Mouse (Mus musculus): ENCODE data around the gene Arntl. TPM values are rescaled to one million over a fixed set of nuclear protein-coding genes. Genes with fewer than 3 reads are reported as not detected.

Gene Arntl
- polyA plus RNA-seq, 1 experiment from 2014 or later: 14.6 TPM

DNA sequence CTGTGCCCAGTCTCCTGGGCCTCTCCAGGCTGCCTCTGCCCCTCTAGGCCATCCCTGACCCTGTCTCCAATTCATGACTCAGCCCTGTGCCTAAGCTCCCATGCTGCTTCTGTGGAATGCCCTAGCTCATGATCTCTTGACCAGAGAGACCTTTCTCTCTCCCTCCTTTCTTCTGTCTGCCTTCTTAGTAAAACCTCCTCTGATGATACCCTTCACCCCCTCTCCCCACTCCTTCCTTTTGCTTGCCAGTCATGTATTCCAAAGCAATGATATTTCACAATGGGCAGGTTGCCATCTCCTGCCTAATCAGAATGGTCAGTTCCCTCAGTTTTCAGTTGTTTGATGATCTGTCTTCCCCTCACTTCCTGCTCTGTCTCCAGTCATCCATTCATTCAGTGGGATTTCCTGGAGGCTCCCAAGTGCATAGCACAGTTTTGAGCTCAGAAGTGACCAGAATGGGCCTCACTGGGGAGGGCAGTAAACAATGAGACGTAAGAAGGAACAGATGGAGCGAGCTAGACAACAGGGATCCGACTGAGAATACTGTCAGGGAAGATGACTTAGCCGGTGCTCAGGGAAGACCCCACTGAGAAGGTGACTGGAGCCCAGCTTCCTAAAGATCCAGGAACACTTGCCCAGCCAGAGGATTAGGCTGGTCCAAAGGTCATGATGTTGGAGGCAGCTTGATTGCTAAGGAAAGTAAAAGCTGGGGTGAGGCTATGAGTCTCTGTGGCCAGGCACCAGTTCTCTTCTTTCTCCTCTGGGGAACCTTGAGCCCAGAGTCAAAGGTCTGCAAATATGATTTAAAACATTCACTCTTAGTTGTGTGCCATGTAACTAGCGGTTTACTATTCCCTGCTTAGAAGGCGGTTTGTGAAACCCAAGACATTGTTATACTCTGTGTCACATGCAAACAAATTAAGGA, 7.2 kb downstream of the Arntl start:
- Histone ChIP-seq H3K4me2 (replicated peaks; ENCODE audit: low read depth, low read length) (no peak overlapping the region), H3K36me3 (ENCODE audit: control insufficient read depth, insufficient read depth, low read length) (no peaks in the 10 kb centered on the region), H3K27me3 (ENCODE audit: control insufficient read depth, insufficient read depth, low read length) (peaks cover 6% of the 10 kb centered on the region; the same call in 1 of the 2 replicates), H3K4me3 (ENCODE audit: low read depth, low read length) (no peak overlapping the region), H3K27ac (ENCODE audit: low read length) (no peak overlapping the region), H3K4me1 (ENCODE audit: control insufficient read depth, insufficient read depth, low read length) (0 out of 2 replicates have a peak, but pooled peaks cover 3% of the 10 kb centered on the region), H3K9ac (replicated peaks; ENCODE audit: low read depth, low read length) (no peak overlapping the region), H3K9me3 (ENCODE audit: control insufficient read depth, low read depth, low read length) (no peaks in the 10 kb centered on the region)
- 44% methylated on average over 6 of the region's 6 CpGs for WGBS
- no peak for ATAC-seq (ENCODE audit: insufficient number of reproducible peaks, insufficient read depth, low FRiP score, low read depth)

DNA sequence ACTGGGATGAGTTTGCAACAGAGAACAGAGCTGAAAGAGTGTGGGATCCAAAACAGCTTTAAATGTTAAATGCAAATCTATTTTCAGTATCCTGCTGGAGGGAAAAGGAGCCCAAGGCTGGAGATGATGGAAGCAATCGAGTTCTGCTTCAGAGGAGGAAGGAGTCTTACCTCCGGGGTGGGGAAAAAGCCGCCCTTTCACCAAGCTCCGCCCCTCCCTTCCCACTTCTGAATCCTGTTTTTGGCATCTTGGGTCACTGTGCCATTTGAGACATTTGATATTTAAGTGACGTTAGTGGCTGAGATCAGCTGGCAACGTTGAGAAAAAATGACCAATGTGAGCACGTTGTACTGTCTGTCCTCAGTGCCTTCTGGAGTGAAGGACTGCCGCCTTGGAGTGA, 8.9 kb downstream of the Arntl start:
- H3K27ac ChIP-seq (ENCODE audit: low read length): no peak overlapping the region
- H3K4me1 ChIP-seq (ENCODE audit: control insufficient read depth, insufficient read depth, low read length): 0 out of 2 replicates have a peak, but pooled peaks cover 3% of the 10 kb centered on the region
- no peaks in the 10 kb centered on the region for H3K27me3 ChIP-seq (ENCODE audit: control insufficient read depth, insufficient read depth, low read length)
- H3K9ac ChIP-seq (replicated peaks; ENCODE audit: low read depth, low read length): no peak overlapping the region
- no peaks in the 10 kb centered on the region for H3K9me3 ChIP-seq (ENCODE audit: control insufficient read depth, low read depth, low read length)
- H3K4me2 ChIP-seq (replicated peaks; ENCODE audit: low read depth, low read length): no peak overlapping the region
- WGBS: 52% methylated on average over 8 of the region's 8 CpGs
- ATAC-seq (ENCODE audit: insufficient number of reproducible peaks, insufficient read depth, low FRiP score, low read depth): no peak
- H3K4me3 ChIP-seq (ENCODE audit: low read depth, low read length): no peak overlapping the region
- H3K36me3 ChIP-seq (ENCODE audit: control insufficient read depth, insufficient read depth, low read length): no peaks in the 10 kb centered on the region

DNA sequence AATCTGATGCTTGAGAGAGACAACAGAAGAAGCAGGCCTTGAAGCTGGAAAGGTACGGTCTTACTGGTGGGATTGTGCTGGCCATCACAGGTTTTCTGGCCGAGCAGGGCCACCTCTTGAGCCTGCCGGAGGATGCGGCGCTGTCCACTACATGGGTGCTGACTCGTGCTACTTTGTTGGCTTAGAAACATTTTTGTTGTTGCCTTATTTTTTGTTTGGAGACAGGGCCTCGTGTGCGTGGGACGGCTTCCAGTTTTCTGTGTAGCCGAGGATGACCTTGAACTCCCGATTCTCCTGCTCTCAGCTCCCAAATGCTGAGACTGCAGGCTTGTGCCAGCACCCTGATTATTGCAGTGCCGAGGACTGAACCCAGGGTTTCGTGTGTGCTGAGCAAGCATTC, 12.2 kb downstream of the Arntl start:
- H3K4me1 ChIP-seq (ENCODE audit: control insufficient read depth, insufficient read depth, low read length): 0 out of 2 replicates have a peak, but pooled peaks cover 3% of the 10 kb centered on the region
- no peak overlapping the region for H3K4me2 ChIP-seq (replicated peaks; ENCODE audit: low read depth, low read length)
- H3K36me3 ChIP-seq (ENCODE audit: control insufficient read depth, insufficient read depth, low read length): no peaks in the 10 kb centered on the region
- H3K9ac ChIP-seq (replicated peaks; ENCODE audit: low read depth, low read length): no peak overlapping the region
- H3K27me3 ChIP-seq (ENCODE audit: control insufficient read depth, insufficient read depth, low read length): no peaks in the 10 kb centered on the region
- no peak overlapping the region for H3K27ac ChIP-seq (ENCODE audit: low read length)
- H3K9me3 ChIP-seq (ENCODE audit: control insufficient read depth, low read depth, low read length): no peaks in the 10 kb centered on the region
- 63% methylated on average over 13 of the region's 13 CpGs for WGBS
- ATAC-seq (ENCODE audit: insufficient number of reproducible peaks, insufficient read depth, low FRiP score, low read depth): no peak
- no peak overlapping the region for H3K4me3 ChIP-seq (ENCODE audit: low read depth, low read length)

DNA sequence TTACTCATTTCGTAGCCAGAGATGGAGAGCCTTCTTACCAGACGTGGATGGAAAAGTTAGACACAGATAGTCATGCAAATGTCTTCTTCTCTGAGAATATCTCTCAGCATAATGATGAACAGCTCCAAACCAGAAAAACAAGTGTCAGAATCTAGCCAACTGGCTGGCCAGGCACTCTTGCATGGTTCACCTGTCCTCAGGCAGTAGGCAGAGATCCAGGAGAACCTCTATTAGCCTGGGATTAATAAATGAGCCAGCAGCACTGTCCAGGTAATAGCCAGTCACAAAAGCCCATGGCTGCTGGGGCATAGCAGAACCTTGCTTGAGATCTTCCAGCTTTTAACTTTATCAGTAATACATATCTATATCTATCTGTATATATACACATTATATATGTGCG, 12.6 kb downstream of the Arntl start:
- Histone ChIP-seq H3K27ac (ENCODE audit: low read length) (no peak overlapping the region), H3K4me1 (ENCODE audit: control insufficient read depth, insufficient read depth, low read length) (0 out of 2 replicates have a peak, but pooled peaks cover 3% of the 10 kb centered on the region), H3K9ac (replicated peaks; ENCODE audit: low read depth, low read length) (no peak overlapping the region), H3K27me3 (ENCODE audit: control insufficient read depth, insufficient read depth, low read length) (no peaks in the 10 kb centered on the region), H3K36me3 (ENCODE audit: control insufficient read depth, insufficient read depth, low read length) (no peaks in the 10 kb centered on the region), H3K9me3 (ENCODE audit: control insufficient read depth, low read depth, low read length) (no peaks in the 10 kb centered on the region), H3K4me3 (ENCODE audit: low read depth, low read length) (no peak overlapping the region), H3K4me2 (replicated peaks; ENCODE audit: low read depth, low read length) (no peak overlapping the region)
- 88% methylated on average over 3 of the region's 3 CpGs for WGBS
- no peak for ATAC-seq (ENCODE audit: insufficient number of reproducible peaks, insufficient read depth, low FRiP score, low read depth)

DNA sequence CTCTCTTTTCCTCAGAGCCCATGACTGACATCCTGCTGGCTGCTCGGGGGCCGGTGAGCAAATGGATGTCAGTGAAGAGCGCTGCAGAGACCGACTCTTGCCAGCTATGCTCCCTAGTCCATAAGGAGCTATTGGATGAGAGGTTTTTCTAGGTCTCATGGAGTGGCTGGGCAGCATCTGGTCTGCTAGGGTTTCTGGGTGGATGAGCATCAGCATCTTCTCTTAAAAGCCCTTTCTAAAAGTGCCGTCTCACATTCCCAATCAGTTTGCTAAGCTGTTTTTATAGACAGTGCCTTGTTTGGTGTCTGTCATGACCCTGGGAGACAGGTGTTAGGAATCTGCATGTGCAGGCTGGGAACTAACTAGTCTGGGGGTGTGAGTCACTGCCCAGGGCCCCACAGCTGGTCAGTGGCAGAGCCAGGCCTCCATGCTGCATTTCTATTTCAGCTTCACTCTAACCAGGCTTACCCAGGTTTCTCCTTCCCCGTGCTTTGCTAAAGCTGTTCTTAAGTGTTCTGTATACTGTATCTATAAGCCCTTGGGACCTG, 13.5 kb downstream of the Arntl start:
- Histone ChIP-seq H3K4me3 (ENCODE audit: low read depth, low read length) (no peak overlapping the region), H3K4me1 (ENCODE audit: control insufficient read depth, insufficient read depth, low read length) (no peaks in the 10 kb centered on the region), H3K9ac (replicated peaks; ENCODE audit: low read depth, low read length) (no peak overlapping the region), H3K4me2 (replicated peaks; ENCODE audit: low read depth, low read length) (no peak overlapping the region), H3K9me3 (ENCODE audit: control insufficient read depth, low read depth, low read length) (no peaks in the 10 kb centered on the region), H3K27me3 (ENCODE audit: control insufficient read depth, insufficient read depth, low read length) (no peaks in the 10 kb centered on the region), H3K36me3 (ENCODE audit: control insufficient read depth, insufficient read depth, low read length) (no peaks in the 10 kb centered on the region), H3K27ac (ENCODE audit: low read length) (no peak overlapping the region)
- no peak for ATAC-seq (ENCODE audit: insufficient number of reproducible peaks, insufficient read depth, low FRiP score, low read depth)
- 76% methylated on average over 6 of the region's 6 CpGs for WGBS

DNA sequence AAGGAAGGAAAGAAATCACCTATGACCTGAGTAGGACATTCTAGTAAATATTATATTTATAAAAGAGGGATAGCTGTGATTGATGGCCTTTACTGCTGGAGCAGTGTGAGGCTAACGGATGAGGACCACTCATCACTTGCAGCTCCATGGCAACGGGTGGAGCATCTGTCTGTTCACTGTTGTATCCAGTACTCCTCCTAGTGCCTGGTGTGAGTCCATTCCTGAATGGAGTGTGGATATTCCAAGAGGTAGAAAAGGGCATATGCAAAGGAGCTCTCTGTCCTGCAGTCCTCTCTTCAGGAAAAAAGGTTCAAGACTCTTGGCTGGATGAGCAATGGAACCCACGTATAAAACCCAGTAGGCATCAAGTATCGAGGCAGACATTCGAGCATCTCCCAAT, 15.6 kb downstream of the Arntl start:
- Histone ChIP-seq H3K9ac (replicated peaks; ENCODE audit: low read depth, low read length) (no peak overlapping the region), H3K36me3 (ENCODE audit: control insufficient read depth, insufficient read depth, low read length) (no peaks in the 10 kb centered on the region), H3K27ac (ENCODE audit: low read length) (no peak overlapping the region), H3K4me1 (ENCODE audit: control insufficient read depth, insufficient read depth, low read length) (no peaks in the 10 kb centered on the region), H3K9me3 (ENCODE audit: control insufficient read depth, low read depth, low read length) (no peaks in the 10 kb centered on the region), H3K27me3 (ENCODE audit: control insufficient read depth, insufficient read depth, low read length) (no peaks in the 10 kb centered on the region), H3K4me3 (ENCODE audit: low read depth, low read length) (no peak overlapping the region), H3K4me2 (replicated peaks; ENCODE audit: low read depth, low read length) (no peak overlapping the region)
- no peak for ATAC-seq (ENCODE audit: insufficient number of reproducible peaks, insufficient read depth, low FRiP score, low read depth)
- 74% methylated on average over 5 of the region's 5 CpGs for whole genome bisulfite sequencing

DNA sequence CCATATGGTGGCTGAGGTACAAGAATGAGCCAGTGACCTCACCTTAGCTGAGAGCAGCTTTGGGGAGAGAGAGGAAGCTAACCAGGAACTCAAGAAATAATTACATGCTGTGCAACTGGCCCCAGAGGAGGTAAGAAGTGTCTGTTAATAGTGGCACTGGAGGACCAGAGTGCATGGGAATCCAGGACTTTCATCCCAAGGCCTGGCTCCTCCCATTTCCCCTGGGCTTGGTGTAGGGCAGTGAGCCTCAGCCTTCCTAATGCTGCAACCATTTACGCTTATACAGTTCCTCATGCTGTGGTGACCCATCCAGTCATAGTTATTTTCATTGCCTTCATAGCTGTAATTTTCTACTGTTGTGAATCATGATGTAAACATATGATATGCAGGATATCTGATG, 17.4 kb downstream of the Arntl start:
- no peak overlapping the region for H3K4me3 ChIP-seq (ENCODE audit: low read depth, low read length)
- no peaks in the 10 kb centered on the region for H3K36me3 ChIP-seq (ENCODE audit: control insufficient read depth, insufficient read depth, low read length)
- no peak overlapping the region for H3K4me2 ChIP-seq (replicated peaks; ENCODE audit: low read depth, low read length)
- WGBS: 86% methylated on average over 1 of the region's 1 CpGs
- H3K4me1 ChIP-seq (ENCODE audit: control insufficient read depth, insufficient read depth, low read length): no peaks in the 10 kb centered on the region
- H3K27ac ChIP-seq (ENCODE audit: low read length): no peak overlapping the region
- H3K27me3 ChIP-seq (ENCODE audit: control insufficient read depth, insufficient read depth, low read length): no peaks in the 10 kb centered on the region
- ATAC-seq (ENCODE audit: insufficient number of reproducible peaks, insufficient read depth, low FRiP score, low read depth): no peak
- no peak overlapping the region for H3K9ac ChIP-seq (replicated peaks; ENCODE audit: low read depth, low read length)
- no peaks in the 10 kb centered on the region for H3K9me3 ChIP-seq (ENCODE audit: control insufficient read depth, low read depth, low read length)

DNA sequence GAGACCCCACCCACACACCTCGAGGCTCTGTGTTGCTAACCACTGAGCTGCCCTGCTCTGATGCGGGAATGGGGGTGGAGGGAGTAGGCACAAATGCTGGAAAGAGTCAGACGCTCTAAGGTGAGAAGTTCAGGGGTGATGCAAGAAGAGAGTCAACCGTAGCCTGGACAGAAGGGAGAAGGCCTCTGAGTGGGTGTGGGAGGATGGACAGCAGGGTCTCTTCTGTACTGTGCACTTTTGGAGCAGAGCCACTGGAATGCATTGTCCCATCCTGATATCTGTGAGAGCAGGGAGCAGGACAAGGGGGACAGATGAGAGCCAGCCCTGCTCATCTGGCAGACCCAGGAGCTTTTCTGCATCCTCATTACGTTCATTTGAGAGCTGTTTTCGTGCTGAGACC, 21.2 kb downstream of the Arntl start:
- no peaks in the 10 kb centered on the region for H3K36me3 ChIP-seq (ENCODE audit: control insufficient read depth, insufficient read depth, low read length)
- WGBS: 68% methylated on average over 6 of the region's 6 CpGs
- no peak for ATAC-seq (ENCODE audit: insufficient number of reproducible peaks, insufficient read depth, low FRiP score, low read depth)

More for the DNA sequence above, 21.2 kb downstream of the Arntl start:
- Histone ChIP-seq H3K9me3 (ENCODE audit: control insufficient read depth, low read depth, low read length) (no peaks in the 10 kb centered on the region), H3K4me3 (ENCODE audit: low read depth, low read length) (no peak overlapping the region), H3K27ac (ENCODE audit: low read length) (no peak overlapping the region), H3K4me1 (ENCODE audit: control insufficient read depth, insufficient read depth, low read length) (no peaks in the 10 kb centered on the region), H3K27me3 (ENCODE audit: control insufficient read depth, insufficient read depth, low read length) (no peaks in the 10 kb centered on the region), H3K4me2 (replicated peaks; ENCODE audit: low read depth, low read length) (no peak overlapping the region), H3K9ac (replicated peaks; ENCODE audit: low read depth, low read length) (no peak overlapping the region)

Data from stomach, embryonic 14.5 days (tissue).